Mouse (Mus musculus) MN1 (cell line): ENCODE data around the gene Snx19.
A peak's percentile ranks its signal among the peaks of the same experiment; 100 is the strongest.

Experiments used
- DNase-seq: peaks from one replicate; pipeline ENCODE4 v3.0.0-alpha.2; 2016; ENCODE audit warnings: low spot score

Snx19 gene

GRCm38 (mm10) chr9:30426882-30427632 is at the start of gene Snx19:
Gene Snx19, plus strand, starts transcription at chr9:30427108.
- peak; percentile 84 for DNase-seq

- DNase-seq: no peak
These were observed 26.1 kb upstream of the Snx19 start for GRCm38 (mm10) chr9:30400771-30401170.

GRCm38 (mm10) chr9:30422940-30423339 is 4.0 kb upstream of the Snx19 start:
- peak; percentile 27 for DNase-seq

- DNase-seq: no peak
These were observed 1.7 kb upstream of the Snx19 start for GRCm38 (mm10) chr9:30425178-30425577.

- DNase-seq: no peak
These were observed 1.3 kb downstream of the Snx19 start for GRCm38 (mm10) chr9:30428231-30428630.

- DNase-seq: no peak
These were observed 3.5 kb downstream of the Snx19 start for GRCm38 (mm10) chr9:30430447-30430846.

- no peak for DNase-seq
These were observed 5.0 kb downstream of the Snx19 start for GRCm38 (mm10) chr9:30431909-30432308.

- DNase-seq: no peak
These were observed 7.0 kb downstream of the Snx19 start for GRCm38 (mm10) chr9:30433914-30434313.

GRCm38 (mm10) chr9:30435902-30436585 is 9.1 kb downstream of the Snx19 start:
- no peak for DNase-seq

- peak; percentile 26 for DNase-seq
These were observed 11.6 kb downstream of the Snx19 start for GRCm38 (mm10) chr9:30438505-30438904.

- no peak for DNase-seq
These were observed 14.9 kb downstream of the Snx19 start for GRCm38 (mm10) chr9:30441761-30442160.

GRCm38 (mm10) chr9:30445232-30446085 is 18.6 kb downstream of the Snx19 start:
- peak; percentile 11 for DNase-seq

GRCm38 (mm10) chr9:30446126-30446525 is 19.2 kb downstream of the Snx19 start:
- no peak for DNase-seq

GRCm38 (mm10) chr9:30448459-30448858 is 21.6 kb downstream of the Snx19 start:
- DNase-seq: peak; percentile 18

- DNase-seq: no peak
These were observed 23.0 kb downstream of the Snx19 start for GRCm38 (mm10) chr9:30449862-30450261.

GRCm38 (mm10) chr9:30450834-30451233 is 23.9 kb downstream of the Snx19 start:
- no peak for DNase-seq

GRCm38 (mm10) chr9:30454527-30454926 is 27.6 kb downstream of the Snx19 start:
- DNase-seq: no peak

- no peak for DNase-seq
These were observed 29.3 kb downstream of the Snx19 start for GRCm38 (mm10) chr9:30456250-30456649.

GRCm38 (mm10) chr9:30460501-30460900 is 33.6 kb downstream of the Snx19 start:
- no peak for DNase-seq

GRCm38 (mm10) chr9:30464661-30465060 is 37.8 kb downstream of the Snx19 start:
- DNase-seq: no peak

GRCm38 (mm10) chr9:30480043-30480442 is 53.1 kb downstream of the Snx19 start:
- DNase-seq: no peak

- peak; percentile 91 for DNase-seq
These were observed 53.6 kb downstream of the Snx19 start for GRCm38 (mm10) chr9:30480464-30480863.

- DNase-seq: no peak
These were observed 55.2 kb downstream of the Snx19 start for GRCm38 (mm10) chr9:30482116-30482515.
